Mouse (Mus musculus): ENCODE data around the gene Pecam1. TPM values are rescaled to one million over a fixed set of nuclear protein-coding genes. Genes with fewer than 3 reads are reported as not detected.
"Not testable (repeated sequence)": the region's sequence is repeated elsewhere in the genome, so short reads cannot be mapped to it uniquely, and the experiment has no call there.

Pecam1 gene
- polyA plus RNA-seq, 1 experiment = 0.15 TPM

DNA sequence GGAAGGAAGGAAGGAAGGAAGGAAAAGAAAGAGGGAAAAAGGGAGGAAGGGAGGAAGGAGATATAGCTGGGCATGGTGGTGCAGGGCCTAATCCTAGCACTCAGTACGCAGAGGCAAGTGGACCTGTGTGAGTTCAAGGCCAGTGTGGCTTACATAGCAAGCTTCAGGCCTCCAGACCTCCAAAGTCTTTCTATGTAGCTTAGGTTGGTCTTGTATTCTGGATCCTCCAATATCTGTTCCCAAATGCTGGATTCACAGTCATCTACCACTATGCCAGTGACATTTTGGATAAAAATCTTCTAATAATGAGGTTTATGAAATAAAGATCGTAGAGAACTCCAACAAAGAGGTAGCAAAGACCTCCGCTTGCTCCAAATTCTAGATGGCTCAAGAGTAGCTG lies 8.6 kb downstream of the Pecam1 start:
- TF ChIP-seq CEBPB (IDR thresholded peaks at IDR 0.05; ENCODE audit: low read depth) = no peak
- no peak for TF ChIP-seq CTCF (IDR thresholded peaks at IDR 0.05; ENCODE audit: control insufficient read depth, insufficient read depth, insufficient read length)
- TF ChIP-seq FOSL1 (IDR thresholded peaks at IDR 0.05; ENCODE audit: insufficient read depth, low read length, poor library complexity, severe bottlenecking) = no peak
- no peak for TF ChIP-seq MAX (IDR thresholded peaks at IDR 0.05)
- no peak for TF ChIP-seq USF1 (IDR thresholded peaks at IDR 0.05; ENCODE audit: low read depth)
- TF ChIP-seq MYOD1 (IDR thresholded peaks at IDR 0.05; ENCODE audit: control insufficient read depth, insufficient read length, low read depth) = no peak
- no peak for TF ChIP-seq MYOG (IDR thresholded peaks at IDR 0.05; ENCODE audit: control insufficient read depth, extremely low read depth, insufficient read length)
- H3ac ChIP-seq (ENCODE audit: control insufficient read depth, insufficient read length, low read depth) = peak overlapping the region; percentile 23
- H3K79me3 ChIP-seq (ENCODE audit: low read depth) = no peaks in the 10 kb centered on the region
- no peak overlapping the region for H3K4me3 ChIP-seq (ENCODE audit: insufficient read depth, poor library complexity, severe bottlenecking)
- no peaks in the 10 kb centered on the region for H3K79me2 ChIP-seq (ENCODE audit: control insufficient read depth, insufficient read depth)
- H3K36me3 ChIP-seq (ENCODE audit: control insufficient read depth, insufficient read depth) = no peaks in the 10 kb centered on the region
- no peaks in the 10 kb centered on the region for H3K27me3 ChIP-seq (ENCODE audit: control insufficient read depth, insufficient read depth, insufficient read length)

DNA sequence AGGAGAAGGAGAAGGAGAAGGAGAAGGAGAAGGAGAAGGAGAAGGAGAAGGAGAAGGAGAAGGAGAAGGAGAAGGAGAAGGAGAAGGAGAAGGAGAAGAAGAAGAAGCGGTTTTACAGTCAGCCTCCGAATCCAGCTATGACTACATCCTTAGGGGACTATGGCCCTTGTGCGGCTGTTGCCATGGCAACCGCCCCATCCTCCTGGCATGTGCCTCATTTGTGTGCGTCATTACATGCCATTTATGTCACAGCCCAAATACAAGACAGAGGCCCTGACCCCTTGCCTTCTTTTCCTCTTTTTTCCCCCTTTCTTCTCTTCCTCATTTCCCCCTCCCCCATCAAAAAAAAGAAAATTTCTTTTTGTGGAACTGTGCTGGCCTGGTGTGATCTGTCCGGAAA lies 9.2 kb downstream of the Pecam1 start:
- H3K36me3 ChIP-seq (ENCODE audit: control insufficient read depth, insufficient read depth) = no peaks in the 10 kb centered on the region
- no peak overlapping the region for H3K4me3 ChIP-seq (ENCODE audit: insufficient read depth, poor library complexity, severe bottlenecking)

DNA sequence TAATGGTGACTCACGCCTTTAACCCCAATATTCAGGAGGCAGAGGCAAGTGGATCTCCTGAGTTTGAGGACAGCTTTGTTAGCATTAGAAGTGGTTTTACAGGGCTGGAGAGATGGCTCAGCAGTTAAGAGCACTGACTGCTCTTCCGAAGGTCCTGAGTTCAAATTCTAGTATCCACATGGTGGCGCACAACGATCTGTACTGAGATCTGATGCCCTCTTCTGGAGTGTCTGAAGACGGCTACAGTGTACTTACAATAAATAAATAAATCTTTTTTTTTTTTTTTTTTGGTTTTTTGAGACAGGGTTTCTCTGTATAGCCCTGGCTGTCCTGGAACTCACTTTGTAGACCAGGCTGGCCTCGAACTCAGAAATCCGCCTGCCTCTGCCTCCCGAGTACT lies 9.7 kb downstream of the Pecam1 start:
- not testable (repeated sequence) for H3K79me2 ChIP-seq (ENCODE audit: control insufficient read depth, insufficient read depth); H3K27me3 ChIP-seq (ENCODE audit: control insufficient read depth, insufficient read depth, insufficient read length); H3ac ChIP-seq (ENCODE audit: control insufficient read depth, insufficient read length, low read depth); H3K4me3 ChIP-seq (ENCODE audit: insufficient read depth, poor library complexity, severe bottlenecking); H3K36me3 ChIP-seq (ENCODE audit: control insufficient read depth, insufficient read depth); H3K79me3 ChIP-seq (ENCODE audit: low read depth)

More for the DNA sequence above, 9.2 kb downstream of the Pecam1 start:
- H3K79me3 ChIP-seq (ENCODE audit: low read depth) = no peaks in the 10 kb centered on the region
- no peaks in the 10 kb centered on the region for H3K27me3 ChIP-seq (ENCODE audit: control insufficient read depth, insufficient read depth, insufficient read length)
- H3ac ChIP-seq (ENCODE audit: control insufficient read depth, insufficient read length, low read depth) = no peak overlapping the region
- no peaks in the 10 kb centered on the region for H3K79me2 ChIP-seq (ENCODE audit: control insufficient read depth, insufficient read depth)
- TF ChIP-seq MYOD1 (IDR thresholded peaks at IDR 0.05; ENCODE audit: control insufficient read depth, insufficient read length, low read depth) = no peak
- TF ChIP-seq USF1 (IDR thresholded peaks at IDR 0.05; ENCODE audit: low read depth) = no peak
- no peak for TF ChIP-seq CTCF (IDR thresholded peaks at IDR 0.05; ENCODE audit: control insufficient read depth, insufficient read depth, insufficient read length)
- no peak for TF ChIP-seq MAX (IDR thresholded peaks at IDR 0.05)
- no peak for TF ChIP-seq FOSL1 (IDR thresholded peaks at IDR 0.05; ENCODE audit: insufficient read depth, low read length, poor library complexity, severe bottlenecking)
- TF ChIP-seq CEBPB (IDR thresholded peaks at IDR 0.05; ENCODE audit: low read depth) = no peak
- no peak for TF ChIP-seq MYOG (IDR thresholded peaks at IDR 0.05; ENCODE audit: control insufficient read depth, extremely low read depth, insufficient read length)

DNA sequence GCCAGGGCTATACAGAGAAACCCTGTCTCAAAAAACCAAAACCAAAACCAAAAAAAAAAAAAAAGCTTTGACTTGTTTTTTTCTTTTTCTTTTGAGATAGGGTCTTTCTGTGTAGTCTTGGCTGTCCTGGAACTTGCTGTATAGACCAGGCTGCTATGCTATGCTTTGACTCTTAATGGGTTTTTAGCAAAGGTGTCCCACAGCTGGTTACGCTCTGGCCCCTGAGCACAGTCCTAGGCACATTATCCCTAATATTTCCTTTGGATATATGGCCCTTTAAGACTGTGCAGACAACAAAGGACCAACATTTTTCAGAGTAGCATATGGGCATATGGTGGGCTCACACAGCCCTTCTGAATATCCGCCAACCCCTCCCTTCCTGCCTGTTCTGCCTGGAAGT lies 11.3 kb downstream of the Pecam1 start:
- no peaks in the 10 kb centered on the region for H3K79me3 ChIP-seq (ENCODE audit: low read depth)
- no peak overlapping the region for H3K4me3 ChIP-seq (ENCODE audit: insufficient read depth, poor library complexity, severe bottlenecking)
- TF ChIP-seq USF1 (IDR thresholded peaks at IDR 0.05; ENCODE audit: low read depth) (no peak), MYOD1 (IDR thresholded peaks at IDR 0.05; ENCODE audit: control insufficient read depth, insufficient read length, low read depth) (no peak), MAX (IDR thresholded peaks at IDR 0.05) (no peak), FOSL1 (IDR thresholded peaks at IDR 0.05; ENCODE audit: insufficient read depth, low read length, poor library complexity, severe bottlenecking) (no peak), CEBPB (IDR thresholded peaks at IDR 0.05; ENCODE audit: low read depth) (no peak), CTCF (IDR thresholded peaks at IDR 0.05; ENCODE audit: control insufficient read depth, insufficient read depth, insufficient read length) (no peak), MYOG (IDR thresholded peaks at IDR 0.05; ENCODE audit: control insufficient read depth, extremely low read depth, insufficient read length) (no peak)
- H3K27me3 ChIP-seq (ENCODE audit: control insufficient read depth, insufficient read depth, insufficient read length) = no peaks in the 10 kb centered on the region
- no peak overlapping the region for H3ac ChIP-seq (ENCODE audit: control insufficient read depth, insufficient read length, low read depth)
- H3K36me3 ChIP-seq (ENCODE audit: control insufficient read depth, insufficient read depth) = no peaks in the 10 kb centered on the region
- H3K79me2 ChIP-seq (ENCODE audit: control insufficient read depth, insufficient read depth) = no peaks in the 10 kb centered on the region

DNA sequence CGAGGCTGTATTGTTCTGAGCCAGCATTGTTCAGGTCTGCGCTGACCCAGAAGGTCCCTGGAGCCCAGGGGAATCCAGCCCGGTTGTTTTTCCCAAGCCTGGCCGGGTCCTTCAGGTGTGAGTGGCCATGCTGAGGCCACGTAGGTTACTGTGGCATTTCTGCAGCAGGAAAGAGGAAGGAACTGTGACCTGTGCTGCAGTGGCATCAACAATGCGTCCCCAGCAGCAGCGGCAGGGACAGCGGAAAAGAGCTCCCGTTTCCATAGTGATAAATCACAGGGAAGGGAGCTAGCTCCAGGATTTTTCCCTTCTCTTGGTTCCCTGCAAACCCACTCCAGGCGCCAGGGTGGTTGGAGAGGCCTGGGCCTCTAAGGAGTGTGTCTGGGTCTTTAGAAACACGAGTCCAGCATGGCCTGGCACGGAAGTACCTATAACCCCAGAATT lies 13.2 kb downstream of the Pecam1 start:
- no peaks in the 10 kb centered on the region for H3K79me3 ChIP-seq (ENCODE audit: low read depth)
- TF ChIP-seq CEBPB (IDR thresholded peaks at IDR 0.05; ENCODE audit: low read depth) (no peak), CTCF (IDR thresholded peaks at IDR 0.05; ENCODE audit: control insufficient read depth, insufficient read depth, insufficient read length) (no peak), FOSL1 (IDR thresholded peaks at IDR 0.05; ENCODE audit: insufficient read depth, low read length, poor library complexity, severe bottlenecking) (no peak), MAX (IDR thresholded peaks at IDR 0.05) (no peak), MYOG (IDR thresholded peaks at IDR 0.05; ENCODE audit: control insufficient read depth, extremely low read depth, insufficient read length) (no peak), USF1 (IDR thresholded peaks at IDR 0.05; ENCODE audit: low read depth) (no peak), MYOD1 (IDR thresholded peaks at IDR 0.05; ENCODE audit: control insufficient read depth, insufficient read length, low read depth) (no peak)
- no peak overlapping the region for H3K4me3 ChIP-seq (ENCODE audit: insufficient read depth, poor library complexity, severe bottlenecking)
- no peak overlapping the region for H3ac ChIP-seq (ENCODE audit: control insufficient read depth, insufficient read length, low read depth)
- no peaks in the 10 kb centered on the region for H3K36me3 ChIP-seq (ENCODE audit: control insufficient read depth, insufficient read depth)
- H3K79me2 ChIP-seq (ENCODE audit: control insufficient read depth, insufficient read depth) = no peaks in the 10 kb centered on the region
- no peaks in the 10 kb centered on the region for H3K27me3 ChIP-seq (ENCODE audit: control insufficient read depth, insufficient read depth, insufficient read length)

DNA sequence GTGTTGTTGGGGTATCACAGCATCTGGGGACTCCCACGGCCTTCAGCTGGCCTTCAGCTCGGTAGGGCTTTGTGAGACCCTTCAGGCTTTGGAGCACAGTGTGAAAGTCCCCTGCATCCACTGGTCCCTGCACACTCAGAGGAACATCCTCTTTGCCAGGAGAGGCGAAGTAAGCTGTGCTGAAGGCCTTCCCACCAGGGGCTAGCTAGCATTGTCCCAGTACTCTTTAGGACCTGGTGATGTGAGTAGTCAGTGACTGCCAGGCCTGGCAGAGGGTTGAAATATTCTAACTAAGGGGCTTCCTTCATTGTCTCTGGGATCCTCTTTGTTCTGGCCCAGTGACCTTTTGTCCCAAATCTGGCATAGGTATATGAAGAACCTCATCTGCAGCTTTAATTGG lies 13.8 kb downstream of the Pecam1 start:
- H3K36me3 ChIP-seq (ENCODE audit: control insufficient read depth, insufficient read depth) = no peaks in the 10 kb centered on the region
- H3K4me3 ChIP-seq (ENCODE audit: insufficient read depth, poor library complexity, severe bottlenecking) = no peak overlapping the region
- no peaks in the 10 kb centered on the region for H3K79me2 ChIP-seq (ENCODE audit: control insufficient read depth, insufficient read depth)
- TF ChIP-seq MYOG (IDR thresholded peaks at IDR 0.05; ENCODE audit: control insufficient read depth, extremely low read depth, insufficient read length) = no peak
- TF ChIP-seq CEBPB (IDR thresholded peaks at IDR 0.05; ENCODE audit: low read depth) = no peak
- TF ChIP-seq MAX (IDR thresholded peaks at IDR 0.05) = no peak
- no peak for TF ChIP-seq CTCF (IDR thresholded peaks at IDR 0.05; ENCODE audit: control insufficient read depth, insufficient read depth, insufficient read length)
- TF ChIP-seq FOSL1 (IDR thresholded peaks at IDR 0.05; ENCODE audit: insufficient read depth, low read length, poor library complexity, severe bottlenecking) = no peak
- no peak for TF ChIP-seq MYOD1 (IDR thresholded peaks at IDR 0.05; ENCODE audit: control insufficient read depth, insufficient read length, low read depth)
- TF ChIP-seq USF1 (IDR thresholded peaks at IDR 0.05; ENCODE audit: low read depth) = no peak
- H3K79me3 ChIP-seq (ENCODE audit: low read depth) = no peaks in the 10 kb centered on the region
- no peak overlapping the region for H3ac ChIP-seq (ENCODE audit: control insufficient read depth, insufficient read length, low read depth)
- no peaks in the 10 kb centered on the region for H3K27me3 ChIP-seq (ENCODE audit: control insufficient read depth, insufficient read depth, insufficient read length)

Data from C2C12 (cell line).